Mouse (Mus musculus) hindbrain, embryonic 16.5 days (tissue): ENCODE data around the gene Col9a3. TPM values are rescaled to one million over a fixed set of nuclear protein-coding genes. Genes with fewer than 3 reads are reported as not detected.
A peak's percentile ranks its signal among the peaks of the same experiment; 100 is the strongest.

Experiments used
- ATAC-seq: fragments of 200-750 bp; cut with Nextera tagmentation; 2 replicates; pipeline ENCODE4 v1.8.0; 2017; ENCODE audit warnings: moderate TSS enrichment, moderate library complexity
- H3K27ac ChIP-seq: fragments of 300-500 bp; sonication (generic); 2 replicates; pipeline ENCODE4 v1.5.1; 2014; ENCODE audit warnings: low read depth, mild to moderate bottlenecking, control low read depth, low read length, moderate library complexity
- H3K27me3 ChIP-seq: fragments of 300-500 bp; sonication (generic); replicated peaks from 2 replicates; pipeline ENCODE4 v1.6.1; 2014; ENCODE audit warnings: low read length; ENCODE audit not compliant: control insufficient read depth, insufficient read depth
- H3K36me3 ChIP-seq: fragments of 300-500 bp; sonication (generic); 2 replicates; pipeline ENCODE4 v1.6.1; 2014; ENCODE audit warnings: mild to moderate bottlenecking, low read length, moderate library complexity, mixed read lengths; ENCODE audit not compliant: control insufficient read depth, insufficient read depth
- H3K4me1 ChIP-seq: fragments of 300-500 bp; sonication (generic); 2 replicates; pipeline ENCODE4 v1.6.1; 2014; ENCODE audit warnings: low read depth, low read length; ENCODE audit not compliant: control insufficient read depth, insufficient read depth
- H3K4me2 ChIP-seq: fragments of 300-500 bp; sonication (generic); 2 replicates; pipeline ENCODE4 v1.6.1; 2014; ENCODE audit warnings: mild to moderate bottlenecking, low read length, control low read depth, moderate library complexity
- H3K4me3 ChIP-seq: fragments of 300-500 bp; sonication (generic); 2 replicates; pipeline ENCODE4 v1.5.1; 2014; ENCODE audit warnings: mild to moderate bottlenecking, low read length, control low read depth, moderate library complexity
- H3K9ac ChIP-seq: fragments of 300-500 bp; sonication (generic); 2 replicates; pipeline ENCODE4 v1.6.1; 2014; ENCODE audit warnings: low read depth, mild to moderate bottlenecking, control low read depth, low read length, moderate library complexity
- H3K9me3 ChIP-seq: fragments of 300-500 bp; sonication (generic); 2 replicates; pipeline ENCODE4 v1.6.1; 2014; ENCODE audit warnings: mild to moderate bottlenecking, low read length, moderate library complexity; ENCODE audit not compliant: control insufficient read depth
- WGBS: fragments of 180-500 bp; shearing (Covaris S2); extraction: QIAGEN DNeasy Blood & Tissue Kit; methylation state at CpG from one replicate; pipeline ENCODE4 v1.1.7; 2014; 5-methylcytosine and 5-hydroxymethylcytosine counted together
- polyA plus RNA-seq: library from polyadenylated mRNA; unstranded; fragments of >200 nt; fragmentation: Nextera tagmentation; extraction: Ambion mirVana; gene quantifications from 2 replicates; pipeline ENCODE4 v1.2.1, GENCODE M21; 2015

The Col9a3 gene
- polyA plus RNA-seq, 1 experiment from 2014 or later = 93.2 TPM

- Histone ChIP-seq H3K9ac (no peak overlapping the region), H3K27me3 (no peaks in the 10 kb centered on the region; the same call in 1 of the 2 replicates), H3K36me3 (no peaks in the 10 kb centered on the region), H3K4me2 (no peak overlapping the region), H3K4me3 (no peak overlapping the region), H3K27ac (no peak overlapping the region), H3K9me3 (no peaks in the 10 kb centered on the region), H3K4me1 (peaks cover 9% of the 10 kb centered on the region)
- ATAC-seq = 0 out of 2 replicates have a peak, but pooled peaks have one; percentile 73
- WGBS = 36% methylated on average over 3 of the region's 3 CpGs
Measured at GRCm38 (mm10) chr2:180569028-180569643, 28.5 kb upstream of the Col9a3 start.

GRCm38 (mm10) chr2:180576482-180576881, 21.1 kb upstream of the Col9a3 start:
- Histone ChIP-seq H3K9ac (no peak overlapping the region), H3K4me3 (no peak overlapping the region), H3K27ac (no peak overlapping the region), H3K4me1 (0 out of 2 replicates have a peak, but pooled peaks cover 2% of the 10 kb centered on the region), H3K4me2 (no peak overlapping the region), H3K36me3 (no peaks in the 10 kb centered on the region), H3K9me3 (no peaks in the 10 kb centered on the region), H3K27me3 (no peaks in the 10 kb centered on the region; the same call in 1 of the 2 replicates)
- 25% methylated on average over 4 of the region's 4 CpGs for WGBS
- no peak for ATAC-seq

GRCm38 (mm10) chr2:180578686-180579085, 18.9 kb upstream of the Col9a3 start:
- no peaks in the 10 kb centered on the region for H3K9me3 ChIP-seq
- H3K36me3 ChIP-seq = no peaks in the 10 kb centered on the region
- no peak overlapping the region for H3K9ac ChIP-seq
- no peak overlapping the region for H3K27ac ChIP-seq
- no peak overlapping the region for H3K4me2 ChIP-seq
- peaks cover 10% of the 10 kb centered on the region for H3K4me1 ChIP-seq
- 10% methylated on average over 3 of the region's 3 CpGs for WGBS
- no peaks in the 10 kb centered on the region for H3K27me3 ChIP-seq
- peak; percentile 58 for ATAC-seq
- no peak overlapping the region for H3K4me3 ChIP-seq

GRCm38 (mm10) chr2:180581002-180581401, 16.6 kb upstream of the Col9a3 start, which contains the start of gene Mrgbp:
TSS of gene Mrgbp (plus strand) at chr2:180581304.
- no peak within 1 kb of the TSS for H3K4me3 ChIP-seq
- peaks cover 5% of the 10 kb centered on the region; the same call in 1 of the 2 replicates for H3K36me3 ChIP-seq
- H3K27ac ChIP-seq = no peak within 1 kb of the TSS
- H3K4me1 ChIP-seq = peaks cover 19% of the 10 kb centered on the region
- ATAC-seq = no peak
- H3K4me2 ChIP-seq = no peak within 1 kb of the TSS; the same call in 1 of the 2 replicates
- no peak within 1 kb of the TSS for H3K9ac ChIP-seq
- WGBS = 61% methylated on average over 3 of the region's 3 CpGs
- no peaks in the 10 kb centered on the region for H3K9me3 ChIP-seq
- H3K27me3 ChIP-seq = no peaks in the 10 kb centered on the region

GRCm38 (mm10) chr2:180582481-180583153, 15.0 kb upstream of the Col9a3 start:
- Histone ChIP-seq H3K36me3 (peaks cover 11% of the 10 kb centered on the region), H3K27me3 (no peaks in the 10 kb centered on the region), H3K4me3 (peak overlapping the region; percentile 85), H3K9ac (peak overlapping the region; percentile 98), H3K9me3 (no peaks in the 10 kb centered on the region), H3K4me2 (peak overlapping the region; percentile 68), H3K4me1 (peaks cover 17% of the 10 kb centered on the region), H3K27ac (peak overlapping the region; percentile 80)
- peak; percentile 79 for ATAC-seq
- WGBS = under 1% methylated on average over 55 of the region's 57 CpGs

GRCm38 (mm10) chr2:180583154-180583507, 14.5 kb upstream of the Col9a3 start:
- H3K9me3 ChIP-seq = no peaks in the 10 kb centered on the region
- peak overlapping the region; percentile 98 for H3K9ac ChIP-seq
- peak; percentile 25 for ATAC-seq
- WGBS = 30% methylated on average over 7 of the region's 7 CpGs
- peaks cover 17% of the 10 kb centered on the region for H3K4me1 ChIP-seq
- peaks cover 11% of the 10 kb centered on the region for H3K36me3 ChIP-seq
- peak overlapping the region; percentile 68 for H3K4me2 ChIP-seq
- H3K27ac ChIP-seq = no peak overlapping the region; the same call in 1 of the 2 replicates
- H3K27me3 ChIP-seq = no peaks in the 10 kb centered on the region
- H3K4me3 ChIP-seq = peak overlapping the region; percentile 85

- peak overlapping the region; percentile 74 for H3K4me2 ChIP-seq
- 45% methylated on average over 6 of the region's 6 CpGs for WGBS
- ATAC-seq = peak; percentile 1
- peak overlapping the region; percentile 86 for H3K4me3 ChIP-seq
- H3K9me3 ChIP-seq = no peaks in the 10 kb centered on the region
- H3K27me3 ChIP-seq = no peaks in the 10 kb centered on the region
- H3K9ac ChIP-seq = peak overlapping the region; percentile 90
- H3K36me3 ChIP-seq = peaks cover 23% of the 10 kb centered on the region
- H3K4me1 ChIP-seq = peaks cover 17% of the 10 kb centered on the region
- H3K27ac ChIP-seq = peak overlapping the region; percentile 93
Measured at GRCm38 (mm10) chr2:180588736-180589122, 8.9 kb upstream of the Col9a3 start.

- peak within 1 kb of the TSS; percentile 86 for H3K4me3 ChIP-seq
- H3K4me1 ChIP-seq = peaks cover 12% of the 10 kb centered on the region
- H3K4me2 ChIP-seq = peak within 1 kb of the TSS; percentile 74
- H3K9ac ChIP-seq = peak within 1 kb of the TSS; percentile 90
- ATAC-seq = peak; percentile 87
- no peaks in the 10 kb centered on the region for H3K9me3 ChIP-seq
- no peaks in the 10 kb centered on the region for H3K27me3 ChIP-seq
- H3K36me3 ChIP-seq = peaks cover 26% of the 10 kb centered on the region
- WGBS = under 1% methylated on average over 56 of the region's 67 CpGs
- H3K27ac ChIP-seq = peak within 1 kb of the TSS; percentile 93
Measured at GRCm38 (mm10) chr2:180589123-180589831, 8.3 kb upstream of the Col9a3 start, which contains the start of gene Ogfr. TSS of gene Ogfr (plus strand) at chr2:180589245.
